Comparison of ENCODE assay signal across 8 mouse cellular contexts in genomic region chr2:154549886-154550189, GRCm38 (mm10). TPM values are rescaled to one million over a fixed set of nuclear protein-coding genes. Genes with fewer than 3 reads are reported as not detected.
DNase-seq lines count a peak whose midpoint lies in the region; ATAC-seq and TF ChIP-seq lines count a peak whose summit lies in the region.

No protein-coding gene starts in this region.

- TF ChIP-seq POLR2A in CH12.LX (IDR thresholded peaks at IDR 0.05; ENCODE audit: low read depth, low read length), result no peak

- 14% methylated on average over 20 of the region's 20 CpGs for WGBS in heart, embryonic 12.5 days
- WGBS in forebrain, postnatal 0 days, result 15% methylated on average over 20 of the region's 20 CpGs
- WGBS in liver, embryonic 15.5 days (ENCODE audit: insufficient replicate concordance), result 12% methylated on average over 20 of the region's 20 CpGs

- DNase-seq in heart, adult 18-20 months, result no peak
- DNase-seq in CH12.LX (ENCODE audit: extremely low read depth) (no peak), MN1 (ENCODE audit: low spot score) (no peak)
- no peak for DNase-seq in forebrain, postnatal 0 days
- DNase-seq in thymus, postnatal 0 days (ENCODE audit: low spot score), result no peak
- DNase-seq in thymus, adult 18-20 months, result no peak

- dilution Hi-C loops in CH12.LX (cut with MboI; ENCODE audit: extremely low pct_ligation_motif_present, extremely low pct_unique_long_range_greater_than_20kb, low sequenced_read_pairs), result no loop called here

- no peak for TF ChIP-seq CTCF in CH12.LX (conservative IDR thresholded peaks at IDR 0.05 in 1 of 2, IDR thresholded peaks at IDR 0.05 in 1 of 2; ENCODE audit: low read depth in 2 of 2, low read length in 2 of 2)
- TF ChIP-seq CTCF in forebrain, postnatal 0 days (IDR thresholded peaks at IDR 0.05; ENCODE audit: low read depth), result peak; percentile 46

- no peaks in the 10 kb centered on the region for H3K36me3 ChIP-seq in heart, embryonic 12.5 days
- H3K36me3 ChIP-seq in CH12.LX (replicated peaks in 1 of 2; ENCODE audit: control insufficient read depth in 1 of 2, insufficient read depth in 1 of 2, low read length in 1 of 2), result peaks cover 15 to 75% of the 10 kb centered on the region in 2 experiments
- H3K36me3 ChIP-seq in forebrain, postnatal 0 days (ENCODE audit: insufficient read depth), result no peaks in the 10 kb centered on the region
- H3K36me3 ChIP-seq in liver, embryonic 15.5 days (replicated peaks), result no peaks in the 10 kb centered on the region

- no peaks in the 10 kb centered on the region for H3K9me3 ChIP-seq in heart, embryonic 12.5 days (replicated peaks)
- no peaks in the 10 kb centered on the region for H3K9me3 ChIP-seq in CH12.LX (replicated peaks; ENCODE audit: low read length)
- no peaks in the 10 kb centered on the region for H3K9me3 ChIP-seq in forebrain, postnatal 0 days (ENCODE audit: low read length)
- H3K9me3 ChIP-seq in liver, embryonic 15.5 days (replicated peaks), result no peaks in the 10 kb centered on the region

- peak overlapping the region; percentile 51 for H3K4me3 ChIP-seq in heart, embryonic 12.5 days
- no peak overlapping the region for H3K4me3 ChIP-seq in CH12.LX (replicated peaks in 1 of 3; ENCODE audit: low read depth in 2 of 3, low read length in 2 of 3, poor library complexity in 1 of 3)
- peak overlapping the region; percentile 35 for H3K4me3 ChIP-seq in forebrain, postnatal 0 days (ENCODE audit: low read depth, low read length)
- H3K4me3 ChIP-seq in liver, embryonic 15.5 days (replicated peaks), result peak overlapping the region; percentile 47; the same call in 1 of the 2 replicates

- H3K27ac ChIP-seq in heart, embryonic 12.5 days (ENCODE audit: poor library complexity, severe bottlenecking), result no peak overlapping the region
- H3K27ac ChIP-seq in CH12.LX (ENCODE audit: insufficient read depth, low read depth), result no peak overlapping the region
- no peak overlapping the region for H3K27ac ChIP-seq in forebrain, postnatal 0 days (ENCODE audit: low read depth, low read length)
- H3K27ac ChIP-seq in liver, embryonic 15.5 days (replicated peaks), result no peak overlapping the region

- no peaks in the 10 kb centered on the region for H3K79me2 ChIP-seq in CH12.LX (replicated peaks; ENCODE audit: control insufficient read depth, extremely low read depth, insufficient read depth, poor library complexity, severe bottlenecking)

- in situ Hi-C loops in CH12.LX (cut with MboI; ENCODE audit: low pct_ligation_motif_present, low pct_unique_long_range_greater_than_20kb, low sequenced_read_pairs), result loop anchor here (5.0 kb wide), 1 partner anchor 138 kb away; no protein-coding TSS in a partner anchor

- no peak overlapping the region for H3K9ac ChIP-seq in heart, embryonic 12.5 days
- H3K9ac ChIP-seq in CH12.LX (ENCODE audit: insufficient read depth, low read depth), result no peak overlapping the region
- H3K9ac ChIP-seq in forebrain, postnatal 0 days, result peak overlapping the region; percentile 51
- no peak overlapping the region for H3K9ac ChIP-seq in liver, embryonic 15.5 days

- no peak for TF ChIP-seq RAD21 in CH12.LX (IDR thresholded peaks at IDR 0.05; ENCODE audit: low read depth, low read length)

- no peak for ATAC-seq in heart, embryonic 12.5 days (ENCODE audit: insufficient number of reproducible peaks, low FRiP score)
- no peak for ATAC-seq in forebrain, postnatal 0 days
- no peak for ATAC-seq in liver, embryonic 15.5 days (ENCODE audit: insufficient read depth)

- H3K27me3 ChIP-seq in heart, embryonic 12.5 days (replicated peaks), result peaks cover 38% of the 10 kb centered on the region
- H3K27me3 ChIP-seq in CH12.LX (replicated peaks), result no peaks in the 10 kb centered on the region
- no peaks in the 10 kb centered on the region for H3K27me3 ChIP-seq in forebrain, postnatal 0 days (ENCODE audit: insufficient read depth, low read length)
- H3K27me3 ChIP-seq in liver, embryonic 15.5 days, result peaks cover 47% of the 10 kb centered on the region

- no peak for TF ChIP-seq EP300 in CH12.LX (IDR thresholded peaks at IDR 0.05; ENCODE audit: low read length)

- peaks cover 30% of the 10 kb centered on the region for H3K4me1 ChIP-seq in heart, embryonic 12.5 days (replicated peaks)
- H3K4me1 ChIP-seq in CH12.LX (ENCODE audit: control insufficient read depth in 1 of 2, insufficient read depth in 2 of 2), result peaks cover 9 to 16% of the 10 kb centered on the region in 2 experiments
- H3K4me1 ChIP-seq in forebrain, postnatal 0 days (ENCODE audit: insufficient read depth), result peaks cover 16% of the 10 kb centered on the region; the same call in 1 of the 2 replicates
- H3K4me1 ChIP-seq in liver, embryonic 15.5 days (replicated peaks), result peaks cover 30% of the 10 kb centered on the region

- peak overlapping the region; percentile 91 for H3K4me2 ChIP-seq in heart, embryonic 12.5 days
- H3K4me2 ChIP-seq in CH12.LX (ENCODE audit: insufficient read depth, low read depth, poor library complexity, severe bottlenecking), result 0 out of 2 replicates have a peak overlapping the region, but pooled peaks have one; percentile 57
- peak overlapping the region; percentile 84 for H3K4me2 ChIP-seq in forebrain, postnatal 0 days (ENCODE audit: low read depth)
- peak overlapping the region; percentile 75 for H3K4me2 ChIP-seq in liver, embryonic 15.5 days

TF ChIP-seq in CH12.LX, 34 proteins besides CTCF, POLR2A, EP300 and RAD21 (continues in another document):
- TF ChIP-seq JUN (IDR thresholded peaks at IDR 0.05; ENCODE audit: insufficient read depth, low read depth, low read length), result no peak
- TF ChIP-seq RCOR1 (conservative IDR thresholded peaks at IDR 0.05; ENCODE audit: low read depth, low read length), result no peak
- no peak for TF ChIP-seq NRF1 (IDR thresholded peaks at IDR 0.05; ENCODE audit: low read depth, low read length)
- TF ChIP-seq ZC3H11A (IDR thresholded peaks at IDR 0.05; ENCODE audit: low read depth, low read length), result no peak
- TF ChIP-seq USF2 (conservative IDR thresholded peaks at IDR 0.05; ENCODE audit: low read depth, low read length), result no peak
- no peak for TF ChIP-seq ZKSCAN1 (IDR thresholded peaks at IDR 0.05; ENCODE audit: borderline replicate concordance, low read depth, low read length)

RNA-seq across cellular contexts. Expression of gene Actl10, which starts 1.7 kb away (rescaled TPM):
- 0.13 and 0.15 TPM in 2 replicates for polyA plus RNA-seq in heart, embryonic 12.5 days (2016; fragmentation: Nextera tagmentation; extraction: Ambion mirVana)
- total RNA-seq in heart, adult 18-20 months (2021), result not detected
- 0.17 and 0.25 TPM in 2 replicates for total RNA-seq in CH12.LX (2012; rRNA removed)
- total RNA-seq in CH12.LX (2014; rRNA removed), result not detected in 2 replicates
- polyA plus RNA-seq in CH12.LX (2012; ENCODE audit: insufficient read length, low read depth), result 0.20 and 0.44 TPM in 2 replicates
- 0.15 and 0.48 TPM in 2 replicates for total RNA-seq in forebrain, postnatal 0 days (2014; rRNA removed)
- 0.13 TPM in 1 of 2 replicates, not detected in the other for polyA plus RNA-seq in forebrain, postnatal 0 days (2015; fragmentation: Nextera tagmentation; extraction: Ambion mirVana)
- polyA plus RNA-seq in liver, embryonic 15.5 days (2015; fragmentation: Nextera tagmentation; extraction: Ambion mirVana), result 0.07 TPM in 1 of 2 replicates, not detected in the other
- 0.09 and 0.10 TPM in 2 replicates for polyA plus RNA-seq in thymus, postnatal 0 days (2015; fragmentation: Nextera tagmentation; extraction: Ambion mirVana)

RNA-seq across cellular contexts. Expression of gene 1700003F12Rik, which starts 3.0 kb away (rescaled TPM):
- 0.48 and 0.78 TPM in 2 replicates for polyA plus RNA-seq in heart, embryonic 12.5 days (2016; fragmentation: Nextera tagmentation; extraction: Ambion mirVana)
- not detected for total RNA-seq in heart, adult 18-20 months (2021)
- 0.85 and 0.92 TPM in 2 replicates for total RNA-seq in CH12.LX (2012; rRNA removed)
- total RNA-seq in CH12.LX (2014; rRNA removed), result 0.52 TPM in 1 of 2 replicates, not detected in the other
- polyA plus RNA-seq in CH12.LX (2012; ENCODE audit: insufficient read length, low read depth), result 0.56 and 0.71 TPM in 2 replicates
- total RNA-seq in forebrain, postnatal 0 days (2014; rRNA removed), result 1.7 and 6.4 TPM in 2 replicates
- 2.8 and 3.2 TPM in 2 replicates for polyA plus RNA-seq in forebrain, postnatal 0 days (2015; fragmentation: Nextera tagmentation; extraction: Ambion mirVana)
- 1.0 and 1.9 TPM in 2 replicates for polyA plus RNA-seq in liver, embryonic 15.5 days (2015; fragmentation: Nextera tagmentation; extraction: Ambion mirVana)
- 1.1 and 2.6 TPM in 2 replicates for polyA plus RNA-seq in thymus, postnatal 0 days (2015; fragmentation: Nextera tagmentation; extraction: Ambion mirVana)

RNA-seq across cellular contexts. Expression of gene Necab3, which starts 8.9 kb away (rescaled TPM):
- polyA plus RNA-seq in heart, embryonic 12.5 days (2016; fragmentation: Nextera tagmentation; extraction: Ambion mirVana), result 0.27 and 0.87 TPM in 2 replicates
- under 1 TPM in 1 of 2 experiments, not detected in 1; 0.27 TPM for total RNA-seq in heart, adult 18-20 months (2021)
- total RNA-seq in CH12.LX (2012; rRNA removed) (0.80 and 2.8 TPM in 2 replicates), CH12.LX (2014; rRNA removed) (0.87 and 1.7 TPM in 2 replicates)
- polyA plus RNA-seq in CH12.LX (2012; ENCODE audit: insufficient read length, low read depth), result 1.6 and 2.0 TPM in 2 replicates
- 14.5 and 16.3 TPM in 2 replicates for total RNA-seq in forebrain, postnatal 0 days (2014; rRNA removed)
- 14.7 and 17.2 TPM in 2 replicates for polyA plus RNA-seq in forebrain, postnatal 0 days (2015; fragmentation: Nextera tagmentation; extraction: Ambion mirVana)
- 0.40 and 0.71 TPM in 2 replicates for polyA plus RNA-seq in liver, embryonic 15.5 days (2015; fragmentation: Nextera tagmentation; extraction: Ambion mirVana)
- polyA plus RNA-seq in thymus, postnatal 0 days (2015; fragmentation: Nextera tagmentation; extraction: Ambion mirVana), result 5.1 TPM in 2 replicates

RNA-seq across cellular contexts. Expression of gene E2f1, which starts 19.9 kb away (rescaled TPM):
- polyA plus RNA-seq in heart, embryonic 12.5 days (2016; fragmentation: Nextera tagmentation; extraction: Ambion mirVana), result 21.7 and 21.8 TPM in 2 replicates
- total RNA-seq in heart, adult 18-20 months (2021), result under 1 TPM; 0.57 to 0.77 TPM
- total RNA-seq in CH12.LX (2012; rRNA removed) (5.3 and 6.5 TPM in 2 replicates), CH12.LX (2014; rRNA removed) (4.5 and 5.1 TPM in 2 replicates)
- 19.4 and 19.6 TPM in 2 replicates for polyA plus RNA-seq in CH12.LX (2012; ENCODE audit: insufficient read length, low read depth)
- total RNA-seq in forebrain, postnatal 0 days (2014; rRNA removed), result 2.8 and 3.0 TPM in 2 replicates
- polyA plus RNA-seq in forebrain, postnatal 0 days (2015; fragmentation: Nextera tagmentation; extraction: Ambion mirVana), result 4.7 and 4.9 TPM in 2 replicates
- 19.2 and 23.9 TPM in 2 replicates for polyA plus RNA-seq in liver, embryonic 15.5 days (2015; fragmentation: Nextera tagmentation; extraction: Ambion mirVana)
- polyA plus RNA-seq in thymus, postnatal 0 days (2015; fragmentation: Nextera tagmentation; extraction: Ambion mirVana), result 14.7 and 16.8 TPM in 2 replicates

RNA-seq across cellular contexts. Expression of gene Pxmp4, which starts 53.7 kb away (rescaled TPM):
- polyA plus RNA-seq in heart, embryonic 12.5 days (2016; fragmentation: Nextera tagmentation; extraction: Ambion mirVana), result 18.9 and 20.5 TPM in 2 replicates
- total RNA-seq in heart, adult 18-20 months (2021), result 10 to 100 TPM; 22.6 to 25.6 TPM
- total RNA-seq in CH12.LX (2012; rRNA removed) (7.2 and 7.6 TPM in 2 replicates), CH12.LX (2014; rRNA removed) (8.7 and 9.4 TPM in 2 replicates)
- polyA plus RNA-seq in CH12.LX (2012; ENCODE audit: insufficient read length, low read depth), result 5.5 and 6.0 TPM in 2 replicates
- total RNA-seq in forebrain, postnatal 0 days (2014; rRNA removed), result 13.2 and 15.0 TPM in 2 replicates
- 16.6 and 17.9 TPM in 2 replicates for polyA plus RNA-seq in forebrain, postnatal 0 days (2015; fragmentation: Nextera tagmentation; extraction: Ambion mirVana)
- polyA plus RNA-seq in liver, embryonic 15.5 days (2015; fragmentation: Nextera tagmentation; extraction: Ambion mirVana), result 34.6 and 43.9 TPM in 2 replicates
- 51.8 and 52.1 TPM in 2 replicates for polyA plus RNA-seq in thymus, postnatal 0 days (2015; fragmentation: Nextera tagmentation; extraction: Ambion mirVana)

Comparison
In these comparisons a context has a peak if more than half of its experiments do, and no peak if none do; other contexts are left out.
1. H3K4me3 ChIP-seq: peak in heart, embryonic 12.5 days (single experiment), forebrain, postnatal 0 days (single experiment) and liver, embryonic 15.5 days (single experiment); none in CH12.LX (0 of 3).
2. Peak in every context shown above with its lines, with median percentiles within 50 percentile points of each other: H3K4me2 ChIP-seq.